Mouse (Mus musculus) urinary bladder, postnatal 10 days (tissue): ENCODE measurements around the gene Dixdc1.

ENCODE experiments used
- DNase-seq: peaks from one replicate; pipeline ENCODE4 v3.0.0; 2022; ENCODE audit warnings: low spot score

Gene Dixdc1

DNA sequence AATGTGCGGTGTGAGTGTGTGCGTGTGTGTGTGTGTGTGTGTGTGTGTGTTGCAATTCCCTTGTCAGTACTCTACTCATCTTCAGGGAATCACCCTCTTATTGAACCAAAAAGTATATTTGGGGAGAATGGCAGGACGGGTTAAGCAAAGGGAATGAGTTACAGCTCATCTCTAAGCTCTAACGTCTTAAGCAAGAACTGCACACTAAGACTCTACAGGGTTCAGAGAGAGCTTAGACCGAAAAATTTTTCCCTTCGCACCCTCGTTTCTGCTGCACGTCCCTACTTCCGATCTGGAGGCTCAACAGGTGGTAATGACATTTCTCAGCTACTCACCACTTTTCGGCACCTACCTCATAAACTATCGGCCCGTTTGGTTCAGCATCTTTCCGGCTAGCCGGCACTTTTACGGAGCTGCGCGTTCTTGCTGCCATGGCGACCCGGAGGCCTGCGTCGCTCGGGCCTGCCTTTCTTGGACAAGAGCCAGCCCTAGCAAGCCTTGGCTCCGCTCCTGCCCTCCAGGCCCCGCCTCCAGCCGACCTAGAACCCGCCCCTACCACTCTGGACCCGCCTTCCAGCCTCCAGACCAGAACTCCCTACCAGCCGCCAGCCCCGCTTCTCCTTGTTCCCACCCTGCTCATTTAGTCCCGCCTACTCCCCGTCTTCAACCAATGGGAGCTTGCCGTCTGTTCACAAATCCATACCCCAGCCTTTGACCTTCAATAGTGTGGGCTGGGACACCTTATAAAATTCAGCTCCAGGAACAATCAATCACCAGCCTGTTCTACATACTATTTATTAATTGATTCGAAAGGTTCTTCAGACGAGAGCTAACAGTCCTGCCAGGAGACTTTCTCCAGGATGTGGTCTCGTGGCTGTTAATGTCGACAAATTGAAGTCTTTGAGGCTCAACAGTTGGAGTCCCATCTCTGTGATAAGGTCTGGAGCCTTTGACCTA lies at the start of gene Dixdc1:
Gene Dixdc1 (minus strand): TSS at position 604 of the 957 bp plus-strand sequence.
- peak; percentile 83 for DNase-seq

DNA sequence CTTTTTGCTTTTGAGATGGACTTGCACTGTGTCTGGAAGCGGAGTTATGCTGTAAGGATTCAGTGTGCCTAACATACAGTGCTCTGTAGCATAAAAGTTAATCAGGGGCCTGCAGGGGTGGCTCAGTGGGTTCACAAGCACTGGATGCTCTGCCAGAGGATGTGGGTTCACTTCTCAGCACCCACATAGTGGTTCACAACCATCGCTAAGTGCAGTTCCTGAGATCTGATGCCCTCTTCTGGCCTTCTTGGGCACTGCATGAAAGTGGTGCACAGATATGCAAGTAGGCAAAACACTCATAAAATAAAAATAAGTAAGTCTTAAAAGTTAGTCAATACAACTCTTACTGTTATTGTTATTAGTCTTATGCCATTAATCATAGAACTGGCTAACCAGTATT lies 42.8 kb upstream of the Dixdc1 start:
- no peak for DNase-seq

DNA sequence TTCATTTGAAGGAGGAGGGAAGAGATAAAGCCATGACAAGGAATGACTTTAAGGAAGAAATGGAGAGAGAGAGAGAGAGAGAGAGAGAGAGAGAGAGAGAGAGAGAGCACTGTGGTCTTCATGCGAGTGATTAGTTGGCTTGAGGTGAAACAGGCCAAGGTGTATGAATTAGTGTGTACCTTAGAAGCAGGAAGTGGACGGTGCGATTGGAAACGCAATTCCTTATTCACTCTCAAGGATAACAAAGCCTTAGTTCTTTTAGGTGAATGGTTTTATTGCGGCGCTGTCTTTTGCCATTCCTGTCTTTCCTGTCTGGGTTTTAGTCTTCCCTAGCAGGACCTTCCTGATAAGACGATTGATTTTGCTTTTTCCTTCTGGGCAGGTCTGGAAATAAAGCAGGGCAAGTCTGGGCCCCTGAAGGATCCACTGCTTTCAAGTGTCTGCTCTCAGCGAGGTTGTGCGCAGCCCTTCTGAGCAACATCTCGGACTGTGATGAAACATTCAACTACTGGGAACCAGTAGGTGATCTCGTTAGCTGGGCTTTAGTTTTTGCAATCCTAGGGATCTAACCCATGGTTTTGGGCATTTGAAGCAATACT lies 36.9 kb upstream of the Dixdc1 start:
- no peak for DNase-seq

DNA sequence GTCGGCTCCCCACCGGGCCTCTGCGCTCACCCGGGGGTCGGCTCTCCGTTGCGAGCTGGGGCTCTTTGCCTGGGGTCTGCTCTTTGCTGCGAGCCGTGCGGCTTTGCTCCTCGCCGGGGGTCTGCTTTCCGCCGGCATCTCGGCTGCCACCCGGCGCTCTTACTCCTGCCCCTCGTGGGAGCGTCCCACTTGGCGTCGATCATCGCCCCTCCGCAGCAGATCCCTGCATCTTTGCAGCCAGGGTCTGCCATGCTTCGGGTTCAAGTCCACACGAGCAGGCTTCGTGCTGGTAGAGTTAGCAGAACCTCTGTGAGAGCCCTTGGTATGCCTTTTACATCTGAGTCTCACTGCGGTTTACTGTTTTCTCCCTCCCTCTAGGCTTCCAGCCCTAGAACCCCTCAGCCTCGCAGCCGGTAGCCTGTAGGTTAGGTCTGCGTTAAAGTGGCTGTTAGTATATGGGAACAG lies 36.4 kb upstream of the Dixdc1 start:
- no peak for DNase-seq

DNA sequence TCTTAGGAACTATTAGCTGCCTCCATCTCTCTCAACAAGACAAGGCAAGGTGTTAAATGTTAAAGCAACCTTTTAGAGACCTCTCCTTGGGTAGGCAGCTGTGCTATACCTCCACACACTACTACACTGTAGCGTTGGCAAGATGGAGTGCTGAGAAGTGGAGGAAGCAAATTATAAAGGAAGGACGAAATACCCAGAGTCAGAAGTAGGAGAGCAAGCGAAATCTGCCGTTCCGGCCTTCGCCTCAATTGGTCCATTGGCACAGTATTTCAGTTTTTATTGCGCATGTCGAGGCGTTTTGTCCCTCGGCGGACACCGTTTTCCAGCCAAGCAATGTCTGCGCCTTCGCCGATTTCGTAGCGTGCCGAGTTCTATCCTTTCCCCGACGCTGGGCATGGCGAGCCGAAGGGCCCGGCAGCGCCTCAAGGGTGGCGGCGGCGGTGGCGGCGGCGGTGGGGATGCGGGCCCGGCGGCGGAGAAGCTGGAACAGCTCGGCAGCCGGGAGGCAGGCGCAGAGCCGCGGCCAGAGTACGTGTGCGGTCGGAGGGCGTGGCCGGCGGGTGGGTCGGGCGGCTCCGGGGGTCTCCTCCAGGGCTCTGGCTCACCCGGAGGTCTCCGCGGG lies 35.8 kb upstream of the Dixdc1 start, which contains the start of the genes Alg9 and 1110032A03Rik:
Gene Alg9 (plus strand): TSS at position 29 of the 622 bp plus-strand sequence.
Gene 1110032A03Rik (minus strand): TSS at position 530 of the 622 bp plus-strand sequence.
- DNase-seq, result peak; percentile 65

DNA sequence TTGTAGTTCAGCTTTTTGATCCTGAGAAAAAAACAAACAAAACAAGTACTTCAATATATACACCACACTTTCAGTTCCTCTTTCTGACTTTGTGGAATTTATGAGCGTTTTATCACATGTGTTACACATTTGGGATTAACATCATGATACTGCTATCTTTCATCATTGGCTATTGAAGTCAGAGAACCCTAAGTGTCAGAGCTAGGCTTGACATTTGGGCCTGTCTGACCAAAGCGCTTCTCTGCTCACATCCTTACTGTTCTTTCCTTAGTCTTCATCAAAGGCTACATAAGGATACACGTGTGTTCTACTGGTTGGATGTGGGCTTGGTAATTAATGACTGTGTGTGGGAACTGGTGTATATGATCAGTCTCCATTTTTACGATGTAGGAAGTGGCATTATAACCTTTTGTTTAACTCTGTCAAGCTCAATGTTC lies 34.7 kb upstream of the Dixdc1 start:
- DNase-seq, result no peak

DNA sequence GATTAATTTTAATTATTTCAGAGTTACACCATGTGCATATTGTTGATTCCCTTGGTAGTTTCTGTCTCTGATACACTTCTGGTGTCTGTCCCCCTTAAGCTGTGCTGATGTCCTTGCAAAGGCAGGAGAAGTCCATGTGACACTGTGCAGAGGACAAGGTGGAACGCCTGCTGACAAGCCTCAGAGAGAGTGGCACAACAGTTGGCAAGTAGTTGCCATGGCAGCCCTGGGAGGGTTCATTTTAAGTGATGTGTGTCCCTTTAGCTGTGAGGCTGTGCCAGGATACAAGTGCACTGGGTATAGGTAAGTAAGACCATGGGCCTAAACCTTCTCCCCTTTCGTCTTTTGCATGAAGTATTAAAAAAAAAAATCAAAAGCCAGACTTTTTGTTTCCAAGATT lies 30.7 kb upstream of the Dixdc1 start:
- no peak for DNase-seq

DNA sequence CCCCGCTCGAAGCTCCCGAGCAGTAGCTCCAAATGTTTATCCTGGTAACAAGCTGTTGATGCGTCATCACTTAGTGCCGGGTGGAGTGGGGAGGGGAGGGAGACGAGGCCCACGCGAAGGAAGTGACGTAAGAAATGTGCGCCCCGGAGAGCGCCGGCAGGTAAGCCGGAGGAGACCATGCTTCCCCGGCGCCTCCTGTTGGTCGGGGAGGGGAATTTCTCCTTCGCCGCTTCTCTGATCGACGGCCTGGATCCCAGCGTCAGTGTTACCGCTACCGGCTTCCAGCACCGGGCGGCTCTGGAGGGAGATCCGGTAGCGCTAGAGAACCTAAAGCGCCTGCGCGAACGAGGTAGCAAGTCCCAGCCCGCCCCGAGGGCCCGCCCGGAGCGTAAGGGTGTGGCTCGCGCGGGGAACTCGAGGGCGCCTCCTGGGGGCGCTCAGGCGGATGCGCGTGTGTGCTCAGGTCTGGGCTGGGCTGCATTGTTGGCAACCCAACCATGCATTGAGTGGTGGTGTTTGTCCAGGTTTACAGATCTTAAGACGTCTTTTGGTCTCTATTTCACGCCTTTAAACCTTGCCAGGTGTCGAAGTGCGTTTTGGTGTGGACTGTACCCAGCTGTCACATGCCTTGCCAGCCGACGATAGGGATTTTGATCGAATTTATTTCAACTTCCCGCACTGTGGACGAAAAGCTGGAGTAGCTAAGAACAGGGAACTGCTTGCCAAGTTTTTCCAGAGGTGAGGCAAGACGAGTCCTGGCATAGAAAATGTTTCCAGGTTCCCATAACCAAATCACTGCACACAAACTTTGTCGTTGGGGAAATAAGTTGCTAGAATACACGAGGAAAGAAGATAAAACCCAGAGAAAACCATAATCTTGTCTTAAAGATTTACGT lies 29.0 kb upstream of the Dixdc1 start, which contains the start of gene Fdxacb1:
Gene Fdxacb1 (plus strand): TSS at position 130 of the 896 bp plus-strand sequence.
- peak; percentile 96 for DNase-seq

DNA sequence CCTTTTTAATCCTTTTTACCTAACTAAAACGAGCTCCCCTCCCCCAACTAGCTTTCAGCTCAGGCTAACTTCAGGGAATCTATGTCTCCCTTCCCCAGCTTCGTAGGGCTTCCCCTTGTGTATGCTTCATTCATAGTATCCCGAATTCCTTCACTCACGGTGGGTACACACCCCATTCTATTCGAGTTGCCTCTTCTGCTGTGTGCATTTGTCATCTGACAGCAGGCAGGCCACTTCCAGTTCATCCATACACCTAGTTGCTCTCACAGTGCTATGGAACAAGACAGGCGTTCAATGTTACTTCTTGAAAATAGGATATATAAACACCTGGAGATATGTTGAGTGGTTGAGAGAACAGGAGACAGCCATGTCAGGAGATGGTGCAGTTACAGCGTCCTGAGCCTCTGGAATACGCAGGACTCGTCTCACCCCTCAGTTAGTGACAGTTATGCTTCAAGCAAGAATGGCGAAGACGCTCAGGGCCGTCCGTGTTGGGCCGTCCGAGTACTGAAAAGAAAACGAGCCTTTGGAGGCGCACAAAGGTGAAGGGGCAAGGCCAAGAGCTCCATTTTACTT lies 28.3 kb upstream of the Dixdc1 start:
- no peak for DNase-seq

DNA sequence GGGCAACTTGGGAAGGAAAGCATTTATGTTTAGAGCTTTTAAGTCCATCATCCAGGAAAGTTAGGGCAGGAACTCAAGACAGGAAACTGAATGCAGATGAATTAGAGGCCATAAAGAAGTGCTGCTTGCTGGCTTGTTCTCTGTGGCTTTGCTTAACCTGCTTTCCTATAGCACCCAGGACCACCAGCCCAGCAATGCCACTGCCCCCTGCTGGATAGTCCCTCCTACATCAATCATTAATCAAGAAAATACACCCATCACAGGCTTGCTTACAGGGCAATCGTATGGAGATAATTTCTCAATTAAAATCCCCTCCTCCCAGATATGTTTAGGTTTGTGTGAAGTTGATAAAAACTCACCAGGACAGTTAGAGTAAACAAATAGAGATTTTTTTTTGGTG lies 24.0 kb upstream of the Dixdc1 start:
- DNase-seq, result no peak

DNA sequence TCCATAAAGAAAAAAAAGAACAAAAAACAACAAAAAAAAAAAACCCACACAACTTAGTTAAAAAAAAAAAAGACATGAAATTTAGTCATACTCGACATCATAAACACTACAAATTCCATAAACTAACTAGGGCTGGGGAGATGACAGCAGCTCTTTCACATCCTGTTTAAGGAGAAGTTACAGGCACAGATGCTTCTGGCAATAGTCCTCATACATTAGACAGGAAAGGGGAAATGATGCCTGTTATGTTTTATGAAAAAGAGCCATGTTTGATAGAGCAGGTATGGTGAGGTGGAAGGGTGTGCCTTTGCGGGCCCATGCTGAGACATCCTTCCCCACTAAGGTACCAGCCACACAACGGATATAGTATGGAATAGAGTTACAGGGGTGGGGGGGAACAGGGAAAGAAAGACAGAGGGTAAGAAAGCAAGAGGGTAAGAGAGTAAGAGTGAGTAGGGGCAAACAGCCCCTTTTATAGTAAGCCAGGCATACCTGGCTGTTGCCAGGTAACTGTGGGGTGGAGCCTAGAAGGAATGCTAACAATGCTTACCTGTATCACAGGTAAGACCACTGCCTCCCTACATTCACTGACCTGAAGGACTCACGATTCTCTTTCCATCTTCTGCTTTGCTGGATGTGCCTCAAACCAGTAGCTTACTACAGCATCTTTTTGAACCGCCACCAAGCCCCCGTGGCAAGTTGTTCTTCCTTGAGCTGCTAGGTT lies 22.4 kb upstream of the Dixdc1 start:
- DNase-seq, result no peak

DNA sequence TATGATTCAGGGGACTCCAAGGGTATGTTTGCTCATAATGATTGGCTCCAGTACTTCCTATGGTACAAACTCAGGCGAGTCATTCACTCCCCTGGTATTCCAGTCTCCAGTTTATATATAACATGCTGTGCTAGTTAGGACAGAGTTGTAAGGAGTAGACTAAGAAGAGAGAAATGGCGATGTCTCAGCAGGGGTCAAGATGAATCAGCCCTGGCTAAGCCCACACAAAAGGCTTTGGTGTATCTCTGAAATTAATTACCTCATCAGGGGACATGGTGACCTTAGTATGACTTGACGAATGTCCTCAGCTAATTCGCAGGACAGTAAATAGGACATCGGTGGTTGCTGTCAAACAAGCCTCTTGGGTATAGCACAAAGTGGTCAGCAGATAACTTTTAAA lies 17.4 kb upstream of the Dixdc1 start:
- no peak for DNase-seq

DNA sequence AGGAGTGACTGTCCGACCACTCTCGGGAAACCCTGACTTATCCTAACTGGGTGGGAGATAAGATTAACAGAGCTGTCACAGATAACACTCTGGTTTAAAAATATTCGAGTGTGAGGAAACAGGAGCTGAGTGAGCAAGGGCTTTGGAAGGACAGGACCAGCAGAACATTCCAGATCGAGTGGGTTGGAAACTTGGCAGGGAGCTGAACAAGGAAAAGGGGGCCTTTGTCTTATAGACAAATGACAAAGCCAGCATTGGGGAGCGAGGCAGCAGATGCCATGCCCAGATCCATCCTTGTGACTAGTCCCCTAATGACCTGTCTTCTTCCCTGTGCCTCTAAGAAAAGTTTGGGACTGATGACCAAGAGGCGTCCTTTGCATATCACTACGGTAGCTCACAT lies 14.6 kb upstream of the Dixdc1 start:
- DNase-seq, result no peak

DNA sequence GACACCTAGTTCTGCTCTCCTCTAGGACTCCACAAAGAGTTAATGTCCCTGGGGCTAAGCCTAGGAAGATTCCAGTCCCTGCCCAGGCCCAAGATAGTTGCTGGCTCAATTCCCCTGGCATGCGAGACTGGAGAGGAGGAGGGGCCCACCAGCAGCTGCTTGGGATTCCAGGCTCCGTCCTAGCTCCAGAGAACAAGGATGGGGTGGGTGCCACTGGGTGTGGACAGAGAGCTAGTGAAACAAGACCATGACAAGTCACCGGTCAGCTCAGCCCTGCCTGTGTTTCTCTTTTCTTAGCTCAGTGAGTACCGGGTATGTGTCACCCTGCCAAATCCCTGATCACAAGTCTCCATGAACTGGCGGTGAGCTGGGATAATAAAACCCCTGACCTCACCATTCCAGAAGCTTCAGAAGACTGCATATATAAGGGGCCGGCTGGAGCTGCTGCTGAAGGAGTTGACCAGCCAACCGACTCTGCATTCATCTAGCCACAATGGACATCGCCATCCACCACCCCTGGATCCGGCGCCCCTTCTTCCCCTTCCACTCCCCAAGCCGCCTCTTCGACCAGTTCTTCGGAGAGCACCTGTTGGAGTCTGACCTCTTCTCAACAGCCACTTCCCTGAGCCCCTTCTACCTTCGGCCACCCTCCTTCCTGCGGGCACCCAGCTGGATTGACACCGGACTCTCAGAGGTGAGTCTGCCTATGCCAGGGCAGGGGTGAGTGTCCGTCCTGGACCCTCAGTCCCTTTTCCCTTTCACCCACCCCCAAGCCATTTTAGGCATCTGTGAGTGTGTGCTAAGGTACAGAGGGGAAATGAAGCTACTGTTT lies 13.7 kb upstream of the Dixdc1 start:
- no peak for DNase-seq

DNA sequence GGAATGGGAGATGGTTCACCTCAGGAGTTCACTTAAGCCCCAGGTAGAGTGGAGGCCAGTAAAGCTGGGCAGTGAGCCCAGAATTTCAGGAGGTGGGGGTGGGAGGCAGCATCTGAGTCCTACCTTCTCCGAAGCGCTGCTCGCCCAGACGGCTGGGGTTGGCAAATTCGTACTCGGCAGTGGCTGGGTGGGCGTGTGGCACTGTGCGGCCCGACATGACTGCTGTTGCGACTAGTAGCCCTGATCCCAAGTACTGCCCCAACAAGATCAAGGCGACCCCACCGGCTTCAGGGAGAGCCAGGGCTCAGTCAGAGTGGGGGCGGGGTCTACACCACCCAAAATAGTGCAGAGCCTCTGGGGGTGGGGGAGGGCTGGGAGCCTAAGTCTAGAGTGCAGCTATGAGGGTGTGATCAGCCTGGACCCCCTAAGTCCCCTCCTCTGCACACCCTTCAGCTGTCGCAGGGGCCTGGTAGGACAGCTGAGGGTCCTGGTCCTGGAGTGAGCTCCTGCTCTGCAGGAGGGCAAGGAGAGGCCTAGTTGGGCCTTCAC lies 12.8 kb upstream of the Dixdc1 start, which contains the start of gene Hspb2:
Gene Hspb2 (minus strand): TSS at position 301 of the 549 bp plus-strand sequence.
- no peak for DNase-seq

DNA sequence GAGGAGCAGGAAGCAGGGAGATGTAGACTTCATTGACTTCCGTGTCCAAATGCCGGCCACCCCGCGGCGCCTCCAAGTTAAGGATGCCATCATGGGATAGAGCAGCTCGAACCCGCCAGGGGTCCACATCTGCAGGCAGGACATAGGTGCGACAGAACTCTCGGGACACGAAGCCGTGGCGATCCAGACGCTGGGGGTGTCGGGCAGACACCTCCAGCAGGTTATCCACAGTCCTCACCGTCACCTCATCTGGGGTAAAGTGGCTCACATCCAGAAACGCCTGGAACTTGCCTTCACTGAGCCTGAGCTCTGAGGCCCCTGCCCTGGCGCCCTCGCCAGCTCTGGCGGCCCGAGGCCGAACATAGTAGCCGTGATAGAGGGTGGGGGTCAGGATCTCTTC lies 12.0 kb upstream of the Dixdc1 start, which contains the start of gene Cryab:
Gene Cryab (plus strand): TSS at position 3 of the 400 bp plus-strand sequence.
- DNase-seq, result no peak

DNA sequence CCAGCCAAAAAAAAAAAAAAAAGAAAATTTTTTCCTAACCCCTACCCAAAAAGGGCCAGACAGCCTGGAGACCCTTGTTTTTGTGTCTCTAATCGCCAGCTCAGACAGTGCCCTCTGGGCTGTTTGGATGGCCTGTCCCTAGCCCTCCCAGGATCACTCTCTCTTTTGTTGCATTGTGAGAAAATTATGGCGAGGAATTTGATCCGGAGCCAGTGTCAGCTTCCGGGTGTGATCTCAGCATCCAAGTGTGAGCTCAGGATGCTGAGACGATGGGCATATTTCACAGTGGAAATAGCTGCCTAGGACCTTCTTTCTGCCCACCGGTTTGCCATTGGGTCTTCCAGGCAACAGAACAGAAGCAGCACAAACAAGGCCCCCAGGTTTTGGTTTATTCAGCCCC lies 11.4 kb upstream of the Dixdc1 start:
- no peak for DNase-seq

DNA sequence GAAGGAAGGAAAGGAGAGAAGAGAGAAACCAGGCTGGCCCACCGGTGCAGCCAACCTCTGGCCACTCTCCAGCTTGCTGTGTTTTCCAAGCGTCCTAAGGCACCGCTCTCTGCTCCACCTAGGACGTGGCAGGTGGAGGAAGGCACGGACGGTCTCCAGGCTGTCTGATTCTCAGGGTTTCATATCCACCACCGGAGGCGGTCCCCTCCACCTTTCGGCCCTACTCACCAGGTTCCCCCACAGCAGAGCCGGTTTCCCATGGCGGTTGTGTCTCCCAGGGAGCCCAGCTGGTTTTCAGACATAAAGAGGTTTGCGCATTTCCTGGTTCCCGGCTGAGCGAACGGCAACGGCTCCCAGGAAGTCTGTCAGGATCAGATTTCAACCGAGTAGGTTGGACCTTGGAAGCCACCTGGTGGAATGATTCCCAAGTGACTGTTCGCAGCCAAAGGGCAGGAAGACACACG lies 6.9 kb upstream of the Dixdc1 start, which contains the start of gene 2310030G06Rik:
Gene 2310030G06Rik (minus strand): TSS at position 323 of the 464 bp plus-strand sequence.
- no peak for DNase-seq

DNA sequence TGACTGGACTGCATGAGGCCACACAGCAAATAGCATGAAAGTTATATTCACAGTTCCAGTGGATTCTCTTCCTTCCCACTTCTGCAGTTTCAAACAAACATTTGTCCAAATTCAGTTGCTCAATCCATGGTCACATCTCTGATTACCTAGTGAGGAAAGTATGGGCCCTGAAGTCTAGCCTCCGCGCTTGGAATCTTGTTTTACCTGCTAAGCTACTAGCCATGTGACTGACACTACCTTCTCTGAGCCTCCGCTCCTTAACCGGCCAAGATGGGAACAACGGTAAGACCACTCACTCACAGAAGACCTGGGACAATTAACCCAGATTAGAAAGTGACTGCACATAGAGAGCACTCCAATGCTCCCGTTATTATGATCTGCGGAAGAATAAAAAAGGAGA lies 6.5 kb upstream of the Dixdc1 start:
- no peak for DNase-seq
